Mouse (Mus musculus) retina, postnatal 7 days (tissue): ENCODE measurements at regions not wholly inside any gene's neighbourhood (a gene's known extent, or its start where the extent isn't known, plus 50 kb on each side); places are given as distances from the start of the nearest gene placed in this dataset.

Experiments used
- DNase-seq: peaks from one replicate; pipeline ENCODE4 v3.0.0-alpha.2; 2012; ENCODE audit warnings: low read depth, low spot score

DNA sequence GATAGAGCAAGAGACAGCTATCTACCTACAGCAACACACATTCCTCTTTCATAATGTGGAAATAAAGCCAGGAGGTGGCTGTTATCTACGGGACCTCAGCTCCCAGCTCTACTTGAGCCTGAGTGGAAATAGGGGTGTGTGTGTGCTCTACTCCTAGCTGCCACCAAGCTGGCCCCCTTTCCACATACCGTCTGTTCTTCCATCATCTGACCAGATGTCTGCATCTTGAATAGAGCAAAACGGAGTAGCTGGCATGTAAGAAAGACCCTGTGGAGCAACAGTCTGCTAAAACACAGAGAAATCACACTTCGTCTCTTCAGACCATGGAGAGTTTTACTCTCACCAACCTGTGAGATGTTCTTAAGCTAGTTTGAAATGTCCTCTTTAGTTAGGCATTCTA lies 454.9 kb downstream of the 1700129C05Rik start:
- no peak for DNase-seq

DNA sequence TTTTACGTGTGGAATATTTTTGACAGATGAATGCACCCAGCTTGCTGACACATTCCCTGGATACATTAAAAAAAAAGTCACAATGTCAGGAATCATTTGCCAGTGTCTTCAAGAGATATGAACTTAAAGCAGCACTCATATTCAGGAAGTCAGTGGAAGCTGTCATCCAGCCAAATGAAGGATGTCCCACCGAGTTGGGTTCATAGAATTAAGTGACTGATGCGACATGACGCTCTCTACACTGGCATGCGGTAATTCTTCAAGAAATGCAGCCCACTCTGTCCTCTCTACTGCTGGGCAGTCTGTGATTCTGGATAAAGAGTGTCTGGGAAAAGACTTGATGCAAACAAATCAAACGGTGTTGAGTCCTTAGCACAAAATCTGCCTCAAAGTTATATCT lies 463.9 kb downstream of the 1700129C05Rik start:
- no peak for DNase-seq

DNA sequence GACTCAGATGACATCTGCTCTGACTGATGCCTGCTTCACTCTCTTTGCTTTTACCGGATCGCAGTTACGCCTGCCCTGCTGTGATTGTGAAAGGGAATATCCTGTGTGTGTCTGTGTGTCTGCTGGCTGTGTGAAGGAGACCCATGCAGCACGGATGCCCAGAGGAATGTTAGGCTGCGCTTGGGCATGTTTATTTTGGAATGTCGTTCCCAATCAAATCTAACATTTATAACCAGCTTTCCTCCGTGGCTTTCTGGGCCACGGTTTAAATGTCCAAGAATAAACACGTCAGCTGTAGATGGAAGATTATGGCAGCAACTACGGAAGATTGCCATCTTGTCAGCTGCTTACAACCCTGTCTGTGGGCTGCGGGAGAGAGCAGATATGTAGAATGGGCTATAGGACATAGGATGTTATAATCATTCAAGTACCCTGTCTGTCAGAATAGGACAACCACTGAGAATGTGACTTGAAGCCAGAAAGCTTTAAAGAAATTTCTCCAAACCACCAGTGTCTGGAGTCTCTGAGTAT lies 464.5 kb downstream of the 1700129C05Rik start:
- DNase-seq: no peak

DNA sequence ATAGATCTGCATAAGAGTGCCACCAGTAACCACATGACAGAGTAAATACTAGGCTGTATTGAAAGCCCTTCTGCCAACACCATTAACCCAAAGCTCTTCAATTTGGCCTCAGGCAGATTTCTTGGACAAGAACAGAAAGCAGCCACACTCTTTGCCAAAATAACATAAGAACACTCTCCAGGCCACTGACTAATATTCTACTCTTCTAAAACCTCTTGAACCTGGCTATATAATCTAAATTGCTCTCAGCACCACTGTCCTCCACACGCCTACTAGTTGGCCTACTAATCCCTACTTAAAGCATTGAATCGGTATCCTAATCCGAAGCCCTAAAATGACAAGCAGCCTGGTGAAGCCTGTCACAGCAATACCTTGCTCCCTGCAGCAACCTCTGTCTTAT lies 467.5 kb downstream of the 1700129C05Rik start:
- DNase-seq: no peak

DNA sequence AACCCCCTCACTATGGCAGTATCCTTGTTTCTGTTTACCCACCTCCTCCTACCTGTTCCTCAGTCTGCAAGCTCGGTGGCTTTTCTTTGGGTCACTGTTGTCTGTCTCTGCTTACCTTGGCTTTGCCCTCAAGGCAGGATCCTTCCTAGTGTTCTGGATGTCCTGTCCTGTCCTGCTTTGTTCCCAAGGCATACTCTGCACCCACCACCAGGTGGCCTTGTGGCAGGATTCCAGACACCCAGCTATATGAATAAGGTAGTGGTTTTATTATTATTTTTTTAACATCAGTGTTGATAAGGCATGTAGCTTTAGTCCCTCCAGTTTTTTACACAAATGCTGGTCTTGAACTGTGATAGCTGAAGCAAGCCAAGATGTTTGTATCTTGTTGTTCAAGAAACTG lies 478.7 kb downstream of the 1700129C05Rik start:
- DNase-seq: no peak

DNA sequence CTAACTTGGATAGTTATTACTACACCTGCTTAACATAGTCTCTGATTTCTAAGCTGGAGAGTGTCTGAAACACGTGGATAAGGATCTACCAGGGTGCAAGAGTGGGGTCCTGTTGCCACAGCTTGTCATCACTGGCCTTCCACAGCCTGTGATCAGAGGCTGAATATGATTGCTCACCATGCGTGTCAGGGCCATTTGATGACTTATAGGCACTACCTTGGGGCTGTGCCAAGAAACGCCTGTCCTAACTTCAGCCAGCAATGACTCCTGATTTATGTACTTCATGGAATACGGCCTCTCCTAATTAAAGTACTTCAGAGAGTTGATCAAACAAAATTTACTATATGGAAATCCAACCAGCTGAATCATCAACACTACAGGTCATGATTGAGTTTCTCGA lies 480.1 kb downstream of the 1700129C05Rik start:
- DNase-seq: no peak

DNA sequence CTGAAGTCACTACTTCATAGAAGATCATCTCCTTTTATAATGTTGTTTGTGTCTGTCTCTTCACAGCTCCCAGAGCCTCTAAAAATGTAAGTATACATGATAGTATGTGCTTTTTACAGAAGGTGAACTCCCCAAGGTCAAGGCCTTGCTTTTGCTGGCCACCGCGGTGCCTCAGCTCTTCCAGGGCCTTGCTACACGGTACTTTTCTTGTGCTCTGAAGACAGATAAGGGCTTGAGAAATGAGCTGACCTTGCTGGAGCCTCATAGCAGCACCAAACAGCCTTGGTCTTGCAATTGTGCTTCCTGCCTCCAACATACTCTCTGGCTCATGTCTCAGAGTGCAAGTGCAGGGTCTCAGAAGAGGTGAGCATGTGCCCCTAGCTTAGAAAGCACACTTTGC lies 481.3 kb downstream of the 1700129C05Rik start:
- no peak for DNase-seq

DNA sequence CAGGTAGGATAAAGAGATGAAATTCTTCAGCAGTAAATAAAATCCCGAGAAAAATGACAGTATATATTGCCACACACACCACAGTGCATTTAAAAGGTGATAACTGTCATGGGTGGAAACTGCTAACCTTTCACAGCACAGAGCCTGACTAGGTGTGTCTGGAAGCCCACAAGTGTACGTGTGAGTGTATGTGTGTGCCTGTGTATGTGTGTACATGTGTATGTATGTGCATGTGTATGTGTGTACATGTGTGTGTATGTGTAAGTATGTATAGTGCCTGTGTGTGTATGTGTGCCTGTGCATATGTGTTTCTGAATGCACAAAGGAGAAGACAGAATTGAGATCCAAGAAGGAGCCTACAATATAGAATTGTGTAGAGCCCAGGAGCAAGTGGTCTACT lies 485.4 kb downstream of the 1700129C05Rik start:
- no peak for DNase-seq

DNA sequence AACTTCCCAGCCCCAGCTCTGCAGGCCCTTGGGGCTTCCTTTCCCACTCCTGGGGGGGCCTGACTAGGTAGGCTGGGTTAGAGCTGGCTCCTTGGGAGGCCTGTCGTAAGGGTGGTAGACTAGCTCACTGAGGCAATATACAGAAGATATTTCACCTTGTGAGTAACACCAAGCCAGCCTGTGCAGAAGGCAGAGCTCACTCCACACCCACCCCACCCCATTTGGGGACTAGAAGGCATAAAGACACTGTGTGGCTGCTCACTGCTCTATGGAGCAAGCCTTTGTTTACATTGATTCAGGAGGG lies 485.8 kb downstream of the 1700129C05Rik start:
- no peak for DNase-seq

DNA sequence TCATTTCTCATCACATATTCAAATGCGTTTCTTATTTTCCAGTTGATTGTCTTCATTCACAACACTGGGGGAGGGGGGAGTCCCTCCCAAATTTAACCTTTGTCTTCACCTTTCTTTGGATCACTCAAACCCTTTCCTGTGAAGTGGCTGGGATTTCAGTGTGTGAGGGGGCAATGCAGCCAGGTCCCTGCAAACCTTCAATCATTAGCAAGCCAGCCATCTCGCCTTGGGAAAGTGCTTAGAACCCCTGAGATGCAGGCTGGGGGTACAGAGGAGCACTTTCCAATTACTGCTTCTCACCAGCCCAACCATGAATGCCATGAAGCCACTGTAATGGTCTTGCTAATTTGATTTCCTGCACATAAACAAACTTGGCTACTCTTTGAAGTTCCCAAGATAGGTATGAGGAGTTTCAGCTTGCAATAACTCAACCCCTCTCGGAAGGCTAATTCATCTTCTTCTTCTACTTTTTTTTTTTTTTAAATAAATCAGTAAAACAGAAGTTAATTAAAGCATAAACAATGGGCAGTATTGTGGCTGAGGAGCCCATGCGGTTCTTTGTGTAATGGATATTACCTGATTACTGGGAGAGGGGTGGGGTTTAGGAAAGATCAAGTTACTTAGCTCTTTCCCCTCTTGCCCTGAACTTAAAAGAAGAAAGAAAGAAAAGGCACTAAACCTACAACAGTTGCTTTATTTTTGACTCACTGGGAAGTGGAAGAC lies 486.3 kb downstream of the 1700129C05Rik start:
- DNase-seq: no peak

DNA sequence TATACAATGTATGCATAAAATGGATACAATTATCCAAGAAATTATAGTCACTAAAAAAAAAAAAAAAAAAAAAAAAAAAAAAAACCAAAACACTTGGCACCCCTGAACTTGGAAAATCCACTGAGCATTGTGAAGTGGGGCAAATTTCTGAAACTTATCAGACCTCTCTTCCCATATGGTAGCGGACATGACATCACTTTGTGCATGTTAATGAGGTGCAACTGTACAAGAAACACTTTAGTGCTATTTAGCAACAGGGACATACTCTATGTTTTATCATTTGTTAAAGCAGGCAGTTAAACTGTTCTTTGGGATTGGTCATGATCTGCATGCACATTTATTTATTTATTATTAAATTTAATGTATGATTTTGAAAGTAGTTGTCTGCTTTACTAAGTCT lies 489.7 kb downstream of the 1700129C05Rik start:
- no peak for DNase-seq

DNA sequence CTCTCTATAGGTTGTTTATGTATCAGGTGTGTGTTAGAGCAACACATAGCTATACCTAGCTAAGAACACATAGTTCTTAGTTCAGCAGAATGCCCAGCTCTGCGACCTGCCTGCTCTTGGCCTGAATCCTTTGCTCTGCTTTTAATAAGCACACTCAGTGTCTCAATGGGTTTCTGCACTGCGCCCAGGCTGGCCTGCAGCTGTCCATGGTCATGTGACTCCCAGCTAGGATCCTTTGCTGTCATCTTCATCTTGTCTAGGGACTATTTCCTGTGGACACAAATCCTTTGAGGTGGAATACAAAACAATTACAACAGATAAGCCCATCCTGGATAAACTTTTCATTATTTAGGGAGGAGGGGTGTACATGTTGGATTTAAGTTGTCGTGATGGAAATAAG lies 490.7 kb downstream of the 1700129C05Rik start:
- no peak for DNase-seq

DNA sequence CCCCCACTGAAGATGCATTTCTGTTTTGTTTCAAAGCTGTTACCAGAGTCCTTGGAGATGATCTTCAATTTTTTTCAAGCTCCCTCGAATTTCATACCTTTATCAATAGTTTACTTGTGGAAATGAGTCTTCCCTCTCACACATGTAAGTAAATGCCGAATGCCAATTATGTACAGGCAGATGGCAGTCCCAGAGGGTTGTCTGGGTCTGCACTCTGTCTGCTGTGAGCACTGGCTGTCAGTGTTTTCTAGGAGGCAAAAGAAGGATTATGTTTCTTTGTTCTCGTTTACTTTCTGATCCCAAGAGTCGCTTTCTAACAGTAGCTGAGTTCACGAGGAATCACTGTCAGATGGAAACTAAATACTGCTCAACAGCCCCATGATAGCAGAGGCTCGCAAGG lies 491.5 kb downstream of the 1700129C05Rik start:
- DNase-seq: no peak

DNA sequence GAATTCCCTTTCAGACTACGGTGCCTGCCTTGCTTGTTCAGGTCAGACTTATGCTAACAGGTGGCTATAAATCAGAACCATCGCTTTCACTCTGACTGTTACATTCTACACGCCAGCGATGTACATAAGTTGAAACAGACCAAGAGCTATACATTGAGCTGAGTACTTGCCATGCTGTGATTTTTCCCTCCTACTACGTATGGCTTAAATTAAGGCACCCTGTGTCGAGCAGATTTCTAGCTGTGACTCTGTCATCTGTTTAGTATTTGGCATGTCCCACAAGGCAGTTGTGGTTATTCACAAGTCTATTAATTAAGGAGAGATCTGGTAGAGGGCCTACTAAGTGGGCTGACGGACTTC lies 504.4 kb downstream of the 1700129C05Rik start:
- DNase-seq: no peak

DNA sequence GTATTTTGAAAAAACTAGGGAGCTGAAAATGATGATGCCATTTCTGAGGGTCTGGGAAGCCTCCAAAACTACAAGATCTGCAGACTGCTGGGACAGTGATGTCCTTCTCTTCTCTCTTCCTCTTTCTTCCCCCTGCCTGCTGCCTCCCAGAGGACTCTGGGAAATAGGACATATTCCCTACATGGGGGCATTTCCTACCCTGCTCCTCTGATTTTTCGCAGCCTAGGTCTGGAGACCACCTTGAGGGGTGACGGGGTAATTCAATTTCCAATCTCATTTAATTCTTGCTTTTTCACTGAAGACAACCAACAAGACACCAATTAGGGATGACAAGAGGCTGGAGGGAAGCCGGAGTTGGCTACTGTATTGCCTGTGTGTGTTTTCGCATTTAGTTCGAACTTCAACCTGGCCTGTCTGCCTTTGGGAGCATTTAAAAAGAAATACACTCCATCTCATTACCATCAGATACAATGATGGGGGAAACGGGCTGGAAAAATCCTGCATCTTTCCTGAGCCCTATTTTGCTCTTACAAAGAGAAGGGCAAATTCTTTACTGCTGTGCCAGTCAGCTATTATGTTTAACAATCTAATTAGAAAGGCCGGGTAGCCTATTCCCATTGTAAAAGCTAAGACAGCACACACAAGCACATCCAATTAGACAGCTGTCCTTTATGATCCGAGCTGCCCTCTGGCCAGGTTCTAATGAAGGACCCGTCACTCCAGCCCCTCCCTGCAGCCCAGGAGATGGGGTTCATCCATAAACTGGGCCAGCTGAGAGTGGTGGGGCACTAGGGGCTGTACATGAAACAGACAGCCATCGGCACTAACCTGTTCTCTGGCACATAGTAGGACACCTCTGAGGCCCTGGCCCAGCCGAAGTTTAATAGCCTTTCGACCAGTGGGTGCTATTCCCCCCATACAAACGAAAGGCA lies 505.0 kb downstream of the 1700129C05Rik start:
- no peak for DNase-seq

DNA sequence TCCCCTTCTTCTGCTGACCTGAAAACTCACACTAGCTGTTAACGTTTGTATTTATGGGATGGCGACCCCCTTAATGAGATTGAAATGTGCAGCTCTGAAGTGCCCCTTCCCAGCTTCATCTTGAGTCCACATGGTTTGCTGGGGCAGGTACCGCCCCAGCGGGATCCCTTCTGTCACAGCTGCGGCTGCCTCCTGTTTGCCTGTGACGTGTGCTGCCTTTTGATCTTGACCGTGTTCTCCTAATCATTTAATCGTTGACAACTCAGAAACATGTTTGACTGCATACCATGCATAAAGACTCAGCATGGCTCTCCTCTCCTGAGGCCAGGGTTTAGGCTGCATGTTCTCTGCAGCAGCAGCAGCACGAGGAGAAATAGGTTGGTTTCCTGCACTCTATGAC lies 511.5 kb downstream of the 1700129C05Rik start:
- DNase-seq: no peak

DNA sequence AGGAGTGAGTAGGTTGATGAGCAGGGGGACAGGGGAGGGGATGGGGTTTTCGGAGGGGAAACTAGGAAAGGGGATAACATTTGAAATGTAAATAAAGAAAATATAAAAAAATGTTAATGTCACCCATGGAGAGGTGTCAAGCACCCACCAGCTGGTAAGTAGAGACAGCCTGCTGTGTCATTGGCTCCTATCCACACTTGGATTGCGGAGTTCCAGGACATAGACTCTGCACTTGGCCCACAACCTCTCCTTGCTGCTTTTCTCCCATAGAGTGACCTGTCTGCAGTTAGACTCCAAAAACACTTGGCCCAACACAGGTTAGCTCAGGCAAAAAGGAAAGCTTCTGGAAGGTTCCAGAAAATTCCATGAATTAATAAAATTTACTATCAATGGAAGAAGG lies 514.4 kb downstream of the 1700129C05Rik start:
- no peak for DNase-seq

DNA sequence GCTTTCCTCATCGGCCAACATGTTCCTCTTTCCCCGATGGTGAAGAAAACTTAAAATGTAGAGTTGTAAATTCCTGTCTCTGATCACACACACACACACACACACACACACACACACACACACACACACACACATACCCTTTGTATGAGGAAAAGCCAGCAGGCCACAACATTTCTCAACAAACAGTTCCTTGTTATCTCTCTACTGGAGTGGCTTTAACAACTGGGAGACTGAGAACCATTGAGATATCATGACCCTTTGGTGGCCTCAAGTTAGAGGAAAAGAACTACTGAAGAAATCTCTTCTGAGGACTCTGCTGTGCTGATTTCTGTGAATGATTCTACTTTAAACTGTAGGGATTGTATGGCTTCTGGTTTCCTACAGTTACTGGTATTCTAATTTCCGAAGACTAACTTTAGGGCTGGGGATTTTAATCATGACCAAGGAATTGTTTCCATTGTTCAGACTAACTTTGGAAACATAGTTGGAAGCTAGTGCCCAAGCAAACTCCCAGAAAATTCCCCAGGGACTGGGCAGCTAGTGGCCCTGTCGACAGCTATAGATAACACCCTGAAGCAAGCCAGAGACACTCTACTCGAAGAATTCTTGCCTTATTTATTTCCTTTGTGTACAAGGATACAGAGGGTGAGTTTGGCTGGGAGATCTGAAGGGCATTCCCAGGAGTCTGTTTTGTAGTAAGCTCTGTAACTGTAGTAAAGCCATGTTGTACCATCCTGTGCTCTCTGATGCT lies 516.0 kb downstream of the 1700129C05Rik start:
- DNase-seq: no peak

DNA sequence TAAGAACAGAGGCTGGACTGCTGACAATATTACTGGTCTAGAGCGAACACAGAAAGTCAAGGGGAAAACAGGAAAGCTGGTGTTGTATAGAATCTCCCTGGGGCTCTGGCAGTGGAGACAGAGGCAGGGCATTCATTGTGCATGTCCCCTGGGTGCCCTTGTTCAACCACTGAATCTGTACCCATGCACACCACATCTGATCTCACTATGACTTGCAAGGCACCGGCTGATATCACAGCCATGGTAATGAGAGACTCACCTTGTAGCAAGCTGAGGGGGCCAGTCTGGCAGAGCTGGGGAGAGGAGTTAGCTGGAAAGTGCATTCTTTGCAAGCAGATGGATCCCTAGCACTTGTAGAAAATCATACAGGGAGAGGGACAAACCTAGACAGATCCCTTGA lies 522.5 kb downstream of the 1700129C05Rik start:
- DNase-seq: no peak

DNA sequence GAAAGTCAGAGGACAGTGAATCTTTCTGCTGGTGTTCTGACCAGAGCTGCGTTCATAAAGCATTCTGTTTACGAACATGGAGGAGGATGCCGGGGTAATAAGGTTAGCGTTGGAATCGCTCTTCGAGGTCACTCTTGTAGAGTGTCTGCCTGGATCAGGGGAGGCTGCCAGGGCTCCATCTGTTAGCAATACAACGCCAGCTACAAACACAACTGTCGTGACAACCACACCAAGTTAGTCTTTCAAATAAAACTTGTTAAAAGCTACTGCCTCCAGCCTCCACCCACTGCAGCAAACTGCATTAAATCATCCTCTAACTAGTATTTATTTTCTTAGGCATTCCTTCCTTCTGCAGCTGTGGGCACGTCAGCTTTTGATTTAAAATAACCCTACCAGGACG lies 525.0 kb downstream of the 1700129C05Rik start:
- DNase-seq: no peak

DNA sequence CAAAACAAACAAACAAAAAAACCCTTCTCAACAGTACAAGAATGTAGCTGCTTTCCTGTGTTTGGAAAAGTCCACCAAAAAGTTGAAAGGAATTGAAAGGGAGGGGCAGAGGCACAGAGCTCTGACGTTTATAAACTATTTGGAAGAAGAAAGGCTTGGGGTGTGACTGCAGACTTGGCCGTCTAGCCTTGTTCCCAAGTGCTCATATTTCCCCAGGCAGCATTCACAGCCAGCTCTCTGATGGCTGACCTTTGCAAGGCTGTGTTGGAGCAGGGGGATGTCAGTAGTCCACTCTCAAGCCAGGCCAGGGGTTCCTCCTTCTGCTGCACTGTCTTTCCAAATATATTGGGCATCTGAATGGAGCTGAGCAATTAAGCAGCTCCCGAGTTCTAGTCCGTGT lies 534.5 kb downstream of the 1700129C05Rik start:
- DNase-seq: no peak

DNA sequence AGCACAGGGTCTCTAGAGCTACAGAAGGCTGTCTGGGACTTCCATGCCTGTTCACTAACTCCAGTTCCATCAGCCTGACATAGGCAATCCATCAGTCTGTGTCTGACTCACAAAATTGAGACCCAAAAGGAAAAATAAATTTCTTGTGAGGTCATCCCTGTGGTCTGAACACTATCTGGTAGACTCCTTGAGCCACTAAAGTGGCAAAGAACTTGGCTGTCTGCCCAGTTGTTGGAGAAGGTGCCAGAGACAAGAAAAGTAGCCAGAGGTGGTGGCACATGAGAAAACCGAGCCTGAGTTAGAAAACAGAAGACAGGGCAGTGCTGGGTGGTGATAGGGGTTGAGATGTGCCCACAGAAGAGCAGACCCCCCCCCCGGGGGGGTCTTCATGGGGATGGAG lies 535.0 kb downstream of the 1700129C05Rik start:
- no peak for DNase-seq
